Mouse (Mus musculus) liver, embryonic 13.5 days (tissue): Measurements from ENCODE around the gene Ebf1. TPM values are rescaled to one million over a fixed set of nuclear protein-coding genes. Genes with fewer than 3 reads are reported as not detected.
A peak's percentile ranks its signal among the peaks of the same experiment; 100 is the strongest.

Experiments
- ATAC-seq: fragments of 200-750 bp; cut with Nextera tagmentation; 2 replicates; pipeline ENCODE4 v1.8.0; 2017; ENCODE audit warnings: low read depth, mild to moderate bottlenecking, moderate number of reproducible peaks, moderate library complexity
- DNase-seq: peaks from one replicate; pipeline ENCODE4 v3.0.0; 2022
- H3K27ac ChIP-seq: fragments of 300-500 bp; sonication (generic); 2 replicates; pipeline ENCODE4 v1.5.1; 2015; ENCODE audit warnings: moderate library complexity, mild to moderate bottlenecking, inconsistent platforms
- H3K27me3 ChIP-seq: fragments of 300-500 bp; sonication (generic); 2 replicates; pipeline ENCODE4 v1.6.1; 2015; ENCODE audit warnings: mild to moderate bottlenecking, inconsistent platforms
- H3K36me3 ChIP-seq: fragments of 300-500 bp; sonication (generic); 2 replicates; pipeline ENCODE4 v1.6.1; 2015; ENCODE audit warnings: mild to moderate bottlenecking, inconsistent platforms
- H3K4me1 ChIP-seq: fragments of 300-500 bp; sonication (generic); replicated peaks from 2 replicates; pipeline ENCODE4 v1.6.1; 2015; ENCODE audit warnings: inconsistent platforms
- H3K4me2 ChIP-seq: fragments of 300-500 bp; sonication (generic); 2 replicates; pipeline ENCODE4 v1.6.1; 2015; ENCODE audit warnings: inconsistent platforms, mild to moderate bottlenecking, moderate library complexity
- H3K4me3 ChIP-seq: fragments of 300-500 bp; sonication (generic); replicated peaks from 2 replicates; pipeline ENCODE4 v1.5.1; 2015; ENCODE audit warnings: mild to moderate bottlenecking, inconsistent platforms
- H3K9ac ChIP-seq: fragments of 300-500 bp; sonication (generic); 2 replicates; pipeline ENCODE4 v1.6.1; 2015; ENCODE audit warnings: mild to moderate bottlenecking, inconsistent platforms
- H3K9me3 ChIP-seq: fragments of 300-500 bp; sonication (generic); replicated peaks from 2 replicates; pipeline ENCODE4 v1.6.1; 2016; ENCODE audit warnings: inconsistent platforms
- WGBS: fragments of 180-500 bp; shearing (Covaris S2); methylation state at CpG from one replicate; pipeline ENCODE4 v1.1.7; 2015; ENCODE audit not compliant: insufficient replicate concordance; 5-methylcytosine and 5-hydroxymethylcytosine counted together
- polyA plus RNA-seq: library from polyadenylated mRNA; unstranded; fragments of >200 nt; fragmentation: Nextera tagmentation; extraction: Ambion mirVana; gene quantifications from 2 replicates; pipeline ENCODE4 v1.2.1, GENCODE M21; 2015

Gene Ebf1
- polyA plus RNA-seq, 1 experiment from 2014 or later = 0.31 TPM

DNA sequence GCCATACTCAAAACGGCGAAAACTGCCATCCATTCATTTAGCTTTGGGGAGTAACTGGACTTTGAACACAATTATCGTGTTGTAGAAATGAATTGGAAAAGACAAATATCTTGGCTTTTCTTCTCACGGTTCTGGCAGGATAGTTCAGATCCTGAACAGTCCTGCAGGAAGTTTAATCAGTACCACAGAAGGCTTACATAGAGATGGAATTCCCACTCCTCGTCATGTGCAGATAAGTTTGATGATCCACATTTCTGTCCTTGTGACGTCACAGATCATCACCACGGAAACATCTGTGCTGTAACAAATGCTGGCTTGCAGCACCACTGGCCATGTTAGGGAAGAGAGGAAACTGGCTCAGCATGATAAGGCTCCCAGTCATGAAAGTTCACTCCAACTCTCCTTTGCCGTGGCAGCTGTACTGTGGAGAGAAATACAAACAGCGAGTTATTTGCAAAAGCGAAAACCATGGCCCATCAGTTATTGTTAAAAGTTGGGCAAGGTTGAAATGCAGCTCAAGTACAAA lies 280.1 kb downstream of the Ebf1 start:
- no peaks in the 10 kb centered on the region for H3K36me3 ChIP-seq
- peaks cover 14% of the 10 kb centered on the region for H3K4me1 ChIP-seq
- peak; percentile 8 for DNase-seq
- no peak overlapping the region for H3K4me2 ChIP-seq
- ATAC-seq = peak; percentile 72
- no peak overlapping the region for H3K4me3 ChIP-seq
- H3K9ac ChIP-seq = no peak overlapping the region
- H3K27ac ChIP-seq = peak overlapping the region; percentile 59
- 10% methylated on average over 10 of the region's 10 CpGs for WGBS
- no peaks in the 10 kb centered on the region for H3K27me3 ChIP-seq
- no peaks in the 10 kb centered on the region for H3K9me3 ChIP-seq

DNA sequence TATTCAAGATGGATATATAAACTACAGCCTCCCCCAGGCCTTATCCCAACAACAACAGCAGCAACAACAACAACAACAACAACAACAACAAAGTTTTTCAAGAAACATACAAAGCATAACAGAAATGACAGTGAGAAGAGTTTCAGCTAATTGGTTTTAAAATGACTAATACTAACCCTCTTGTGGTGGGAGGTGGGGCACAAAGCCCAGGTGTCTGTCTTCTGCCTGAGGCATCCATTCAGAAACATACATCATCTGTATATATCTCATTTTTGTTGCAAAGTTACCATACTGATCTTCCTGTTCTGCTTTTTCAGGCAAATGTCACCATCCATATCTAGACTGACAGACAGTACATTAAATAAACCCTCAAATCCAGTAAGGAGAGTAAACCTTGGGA lies 282.4 kb downstream of the Ebf1 start:
- no peak overlapping the region for H3K4me3 ChIP-seq
- H3K9ac ChIP-seq = no peak overlapping the region
- H3K4me1 ChIP-seq = peaks cover 4% of the 10 kb centered on the region
- H3K9me3 ChIP-seq = no peaks in the 10 kb centered on the region
- no peak for DNase-seq
- H3K36me3 ChIP-seq = no peaks in the 10 kb centered on the region
- no peak overlapping the region for H3K27ac ChIP-seq
- no peak for ATAC-seq
- H3K4me2 ChIP-seq = no peak overlapping the region
- no peaks in the 10 kb centered on the region for H3K27me3 ChIP-seq

DNA sequence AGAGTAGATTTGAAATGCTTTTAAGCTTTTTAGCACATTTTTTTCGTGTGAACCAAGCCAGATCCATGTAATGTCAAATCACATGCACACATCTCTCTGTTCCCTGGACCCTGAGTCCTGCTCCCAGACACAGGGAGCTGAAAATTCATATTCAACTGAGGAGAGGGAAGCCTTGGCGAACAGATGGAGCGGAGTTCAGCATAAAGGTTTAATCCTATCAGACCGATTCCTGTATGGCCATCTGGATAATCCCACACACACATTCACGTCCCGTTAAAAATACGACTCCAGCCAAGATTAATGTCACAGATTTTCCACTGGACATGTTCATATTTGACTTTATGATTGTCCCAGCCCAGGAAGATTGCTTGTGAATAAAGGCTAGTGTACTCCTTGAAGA lies 282.8 kb downstream of the Ebf1 start:
- Histone ChIP-seq H3K9ac (no peak overlapping the region), H3K4me2 (no peak overlapping the region), H3K4me3 (no peak overlapping the region), H3K36me3 (no peaks in the 10 kb centered on the region), H3K27me3 (no peaks in the 10 kb centered on the region), H3K4me1 (peaks cover 4% of the 10 kb centered on the region), H3K27ac (no peak overlapping the region), H3K9me3 (no peaks in the 10 kb centered on the region)
- 64% methylated on average over 7 of the region's 7 CpGs for WGBS
- DNase-seq = no peak
- ATAC-seq = no peak

DNA sequence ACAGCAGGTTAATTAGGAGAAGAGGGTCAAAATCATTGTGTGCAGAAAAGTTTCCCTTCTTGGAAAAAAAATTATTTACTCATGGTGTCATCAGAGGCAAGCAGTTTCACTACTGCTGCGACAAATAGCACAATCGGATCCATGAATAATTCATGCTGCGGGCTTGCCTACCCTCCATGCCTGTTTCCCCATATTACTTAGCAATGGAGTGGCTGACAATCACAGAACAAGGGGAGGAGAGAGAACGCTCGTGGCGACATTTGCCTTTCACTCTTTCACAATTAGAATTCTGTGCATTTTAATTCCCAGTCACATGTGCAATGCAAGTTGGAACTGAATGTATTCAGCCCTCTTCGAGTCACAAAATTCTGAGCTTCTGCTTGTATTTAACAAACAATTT lies 283.4 kb downstream of the Ebf1 start:
- Histone ChIP-seq H3K36me3 (no peaks in the 10 kb centered on the region), H3K4me1 (peaks cover 4% of the 10 kb centered on the region), H3K27me3 (no peaks in the 10 kb centered on the region), H3K4me3 (no peak overlapping the region), H3K4me2 (no peak overlapping the region), H3K9ac (no peak overlapping the region), H3K9me3 (no peaks in the 10 kb centered on the region), H3K27ac (no peak overlapping the region)
- DNase-seq = no peak
- ATAC-seq = no peak
- WGBS = 59% methylated on average over 7 of the region's 7 CpGs

DNA sequence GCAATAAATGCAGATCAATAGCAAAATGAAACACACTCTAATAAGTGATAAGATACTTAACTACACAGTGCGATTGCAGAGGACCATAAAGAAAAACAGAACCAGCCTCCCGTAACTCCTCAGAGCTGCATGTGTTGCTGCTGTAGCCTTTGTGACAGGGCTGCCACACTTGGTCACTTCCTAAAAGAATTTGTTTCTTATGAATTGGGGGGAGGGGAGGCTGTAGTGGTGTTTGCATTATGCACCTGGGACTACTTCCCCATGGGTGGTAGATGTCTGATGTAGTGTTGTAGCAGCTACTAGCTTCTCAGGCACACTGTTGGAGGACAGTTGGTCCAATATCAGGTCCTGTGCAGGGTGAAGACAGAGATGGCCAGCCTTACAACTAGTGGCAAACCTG lies 284.6 kb downstream of the Ebf1 start:
- Histone ChIP-seq H3K4me1 (peaks cover 4% of the 10 kb centered on the region), H3K9ac (no peak overlapping the region), H3K27ac (no peak overlapping the region), H3K27me3 (no peaks in the 10 kb centered on the region), H3K36me3 (no peaks in the 10 kb centered on the region), H3K4me3 (no peak overlapping the region), H3K4me2 (no peak overlapping the region), H3K9me3 (no peaks in the 10 kb centered on the region)
- ATAC-seq (no peak), DNase-seq (no peak)
- 64% methylated on average over 2 of the region's 2 CpGs for WGBS

DNA sequence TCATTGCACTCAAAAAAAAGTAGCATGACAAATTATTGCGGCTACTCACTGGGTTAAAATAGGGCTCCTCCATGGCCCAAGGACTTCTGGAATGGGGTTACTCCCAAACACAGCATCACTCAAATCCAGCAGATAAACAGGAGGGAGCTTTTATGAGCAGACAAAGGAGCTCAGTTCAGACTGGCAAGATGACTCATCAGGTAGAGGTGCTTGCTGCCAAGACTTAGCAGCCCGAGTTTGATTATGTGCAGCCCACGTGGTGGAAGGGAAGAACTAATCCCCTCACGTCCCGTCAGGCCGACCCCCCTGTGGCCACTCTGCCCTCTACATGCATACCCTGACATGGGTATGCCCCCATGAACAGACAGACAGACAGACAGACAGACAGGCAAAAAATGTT lies 285.0 kb downstream of the Ebf1 start:
- Histone ChIP-seq H3K4me1 (peaks cover 4% of the 10 kb centered on the region), H3K36me3 (no peaks in the 10 kb centered on the region), H3K9me3 (no peaks in the 10 kb centered on the region), H3K27ac (no peak overlapping the region), H3K4me2 (no peak overlapping the region), H3K4me3 (no peak overlapping the region), H3K27me3 (no peaks in the 10 kb centered on the region), H3K9ac (no peak overlapping the region)
- DNase-seq = no peak
- ATAC-seq = no peak
- WGBS = 54% methylated on average over 6 of the region's 6 CpGs

DNA sequence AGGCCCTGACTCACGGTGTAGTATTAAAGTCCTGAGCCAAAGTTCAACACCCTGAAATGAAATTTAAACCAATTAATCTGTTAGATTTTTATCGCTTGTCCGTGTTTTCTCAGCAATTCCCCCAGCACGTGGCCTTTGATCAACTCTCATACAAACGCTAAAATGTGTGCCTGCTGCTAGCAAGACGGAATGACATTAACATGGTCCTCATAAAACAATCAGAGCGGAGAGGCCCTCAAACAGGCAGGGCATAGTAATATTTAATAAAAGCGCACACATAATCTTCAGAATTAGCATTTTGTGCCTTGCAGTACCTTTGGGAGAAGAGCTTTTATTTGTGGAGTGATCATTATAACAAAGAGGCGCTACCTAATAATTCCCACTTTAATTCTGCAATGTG lies 287.0 kb downstream of the Ebf1 start:
- H3K9me3 ChIP-seq = no peaks in the 10 kb centered on the region
- no peak overlapping the region for H3K4me3 ChIP-seq
- 69% methylated on average over 9 of the region's 9 CpGs for WGBS
- no peaks in the 10 kb centered on the region for H3K4me1 ChIP-seq
- no peak overlapping the region for H3K9ac ChIP-seq
- H3K36me3 ChIP-seq = no peaks in the 10 kb centered on the region
- no peaks in the 10 kb centered on the region for H3K27me3 ChIP-seq
- ATAC-seq (no peak), DNase-seq (no peak)
- H3K27ac ChIP-seq = no peak overlapping the region
- H3K4me2 ChIP-seq = no peak overlapping the region

DNA sequence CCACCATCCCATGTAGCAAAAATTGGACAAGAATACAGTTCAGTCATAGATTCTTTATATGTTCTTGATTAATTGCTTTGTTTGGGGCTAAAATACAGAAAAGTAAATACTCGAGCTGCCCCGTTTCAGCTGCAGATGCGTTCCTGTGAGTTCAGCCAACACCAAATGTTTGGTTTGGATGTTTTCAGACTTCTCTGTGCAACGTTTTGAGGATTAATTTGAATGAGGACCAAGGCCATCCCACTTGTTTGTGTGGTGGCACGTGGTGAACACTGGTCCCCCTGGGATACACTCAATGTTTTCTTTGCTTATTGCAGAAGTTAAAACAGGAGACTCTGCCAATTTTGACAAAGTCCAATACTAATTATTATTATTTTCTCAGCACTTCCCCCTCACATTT lies 289.3 kb downstream of the Ebf1 start:
- WGBS = 59% methylated on average over 5 of the region's 5 CpGs
- Histone ChIP-seq H3K9me3 (no peaks in the 10 kb centered on the region), H3K27me3 (no peaks in the 10 kb centered on the region), H3K9ac (no peak overlapping the region), H3K27ac (no peak overlapping the region), H3K4me3 (no peak overlapping the region), H3K36me3 (no peaks in the 10 kb centered on the region), H3K4me2 (no peak overlapping the region), H3K4me1 (no peaks in the 10 kb centered on the region)
- ATAC-seq (no peak), DNase-seq (no peak)

DNA sequence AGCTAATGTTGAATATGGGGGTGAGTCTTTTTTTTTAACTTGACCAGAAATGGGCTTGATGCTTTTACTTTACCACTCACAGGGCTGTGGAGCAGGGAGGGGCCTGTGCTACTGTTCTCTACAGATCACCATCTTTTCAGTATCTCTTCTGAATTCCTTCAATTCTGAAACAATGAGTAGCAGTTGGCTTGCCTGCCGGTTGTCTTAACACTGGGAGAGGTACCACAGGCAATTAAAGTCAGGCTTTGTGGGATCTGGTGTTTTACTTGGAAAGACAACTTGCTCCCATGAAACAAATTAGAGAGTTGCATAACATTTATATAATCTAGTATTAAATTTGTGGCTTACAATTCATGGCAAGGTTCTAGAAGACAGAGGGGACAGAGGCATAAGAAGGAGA lies 294.6 kb downstream of the Ebf1 start:
- Histone ChIP-seq H3K4me1 (no peaks in the 10 kb centered on the region), H3K27ac (no peak overlapping the region), H3K36me3 (no peaks in the 10 kb centered on the region), H3K4me3 (no peak overlapping the region), H3K9me3 (no peaks in the 10 kb centered on the region), H3K4me2 (no peak overlapping the region), H3K9ac (no peak overlapping the region), H3K27me3 (no peaks in the 10 kb centered on the region)
- WGBS = 41% methylated on average over 1 of the region's 1 CpGs
- ATAC-seq (no peak), DNase-seq (no peak)

DNA sequence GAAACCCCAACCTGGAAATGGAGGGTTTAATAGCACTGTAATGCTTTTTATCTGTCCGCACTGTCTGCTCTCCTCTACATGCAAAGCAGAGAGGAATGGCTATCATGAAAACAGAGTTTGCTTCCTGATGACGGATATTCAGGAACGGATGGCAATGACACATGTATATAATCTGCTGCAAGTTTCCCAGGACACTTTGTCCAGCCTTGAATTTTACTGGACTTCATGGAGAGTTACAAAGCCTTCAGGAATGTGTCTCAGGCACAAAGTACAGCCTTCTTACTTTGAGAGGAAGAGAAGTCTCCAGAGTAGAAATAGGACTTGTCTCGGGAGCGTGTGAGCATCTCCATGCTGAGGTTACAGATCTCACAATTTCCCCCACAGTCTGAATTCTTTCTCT lies 296.7 kb downstream of the Ebf1 start:
- Histone ChIP-seq H3K4me3 (no peak overlapping the region), H3K4me1 (no peaks in the 10 kb centered on the region), H3K9me3 (no peaks in the 10 kb centered on the region), H3K36me3 (no peaks in the 10 kb centered on the region), H3K27ac (no peak overlapping the region), H3K27me3 (no peaks in the 10 kb centered on the region), H3K9ac (no peak overlapping the region), H3K4me2 (no peak overlapping the region)
- WGBS = 65% methylated on average over 5 of the region's 5 CpGs
- ATAC-seq (no peak), DNase-seq (no peak)

DNA sequence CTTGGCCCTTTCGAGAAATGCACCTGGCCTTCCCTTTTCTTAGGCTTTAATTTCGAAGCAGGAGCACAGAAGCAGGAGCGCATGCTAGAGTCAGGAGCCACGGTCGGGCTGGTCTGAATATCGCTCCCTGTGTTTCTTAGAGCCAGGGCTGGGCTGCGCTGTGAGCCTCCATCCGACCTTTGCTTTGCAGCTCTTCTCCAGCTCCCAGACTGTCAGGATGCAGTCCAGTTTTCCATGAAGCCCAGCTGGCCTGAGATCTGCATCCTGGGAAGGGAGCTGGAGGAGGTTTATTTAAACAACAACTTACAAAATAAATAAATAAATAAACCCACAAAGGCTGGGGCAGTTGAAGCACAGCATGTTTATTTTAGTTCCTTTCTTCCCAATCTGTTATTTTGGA lies 299.9 kb downstream of the Ebf1 start:
- Histone ChIP-seq H3K27ac (no peak overlapping the region), H3K36me3 (no peaks in the 10 kb centered on the region), H3K9ac (no peak overlapping the region), H3K4me2 (no peak overlapping the region), H3K27me3 (no peaks in the 10 kb centered on the region), H3K9me3 (no peaks in the 10 kb centered on the region), H3K4me3 (no peak overlapping the region), H3K4me1 (no peaks in the 10 kb centered on the region)
- ATAC-seq = no peak
- WGBS = 66% methylated on average over 8 of the region's 8 CpGs
- DNase-seq = no peak

DNA sequence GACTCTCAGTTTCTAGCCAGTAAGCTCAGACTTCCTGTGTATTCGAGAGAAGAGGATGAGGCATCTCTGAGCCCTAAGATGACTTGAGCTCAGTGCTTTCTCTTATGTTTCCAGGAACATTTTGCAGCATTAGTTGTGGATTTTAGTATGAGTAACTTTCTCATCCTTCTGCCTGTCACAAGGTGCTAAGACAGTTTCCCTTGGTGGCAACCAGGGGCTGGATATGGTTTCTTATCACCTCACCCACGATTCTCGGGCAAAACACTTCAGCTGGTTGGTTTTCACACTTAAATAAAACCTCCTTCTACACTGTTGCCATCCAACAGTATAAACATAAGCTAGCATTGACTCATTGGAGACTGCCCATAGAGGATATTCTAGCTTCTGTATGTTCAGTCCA lies 306.0 kb downstream of the Ebf1 start:
- Histone ChIP-seq H3K4me1 (no peaks in the 10 kb centered on the region), H3K27me3 (no peaks in the 10 kb centered on the region), H3K36me3 (no peaks in the 10 kb centered on the region), H3K4me2 (no peak overlapping the region), H3K4me3 (no peak overlapping the region), H3K9ac (no peak overlapping the region), H3K9me3 (no peaks in the 10 kb centered on the region), H3K27ac (no peak overlapping the region)
- WGBS = 42% methylated on average over 3 of the region's 3 CpGs
- DNase-seq = no peak
- no peak for ATAC-seq
